Mouse (Mus musculus) left cerebral cortex, postnatal 25 days (tissue): ENCODE results near the gene Cmah. TPM values are rescaled to one million over a fixed set of nuclear protein-coding genes. Genes with fewer than 3 reads are reported as not detected.

Experiments used
- DNase-seq, 2 experiments: peaks; one replicate each; pipeline ENCODE4 v3.0.0; 2022; ENCODE audit warnings: low spot score in 2 of 2, mixed read lengths in 1 of 2
- intact Hi-C: fragments of 180-260 bp; cut with DNase I; formaldehyde crosslinking; loops from one replicate; pipeline ENCODE4 v1.15.1; 2025
- total RNA-seq, 2 experiments: library from RNA; stranded (reverse); gene quantifications; 2 replicates each; pipeline ENCODE4 v1.2.3; 2021

Cmah gene
- total RNA-seq, result under 1 TPM; 0.62 to 0.71 TPM

DNA sequence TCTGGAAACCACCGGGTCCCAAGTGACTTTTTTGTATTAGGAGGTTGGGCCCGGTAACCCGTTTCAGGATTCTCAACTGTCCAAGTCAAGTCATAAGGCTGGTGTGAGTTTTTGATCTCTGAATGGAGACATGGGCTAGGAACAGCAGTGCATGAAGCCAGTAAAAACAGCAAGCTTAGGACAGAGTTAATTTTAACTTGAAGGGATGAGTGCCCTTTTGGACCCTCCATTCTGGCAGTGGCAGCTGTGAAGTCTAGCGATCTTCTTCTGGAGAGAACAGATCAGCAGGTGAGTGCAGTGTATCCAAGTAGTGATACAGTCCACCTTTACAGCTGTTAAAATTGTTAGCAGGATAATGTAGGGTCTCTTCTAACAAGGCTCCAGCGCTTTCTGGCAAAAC is at the start of gene Cmah:
Cmah (plus strand) TSS at position 204 of the 400 bp plus-strand sequence.
- intact Hi-C loops, result no loop called here
- no peak for DNase-seq

DNA sequence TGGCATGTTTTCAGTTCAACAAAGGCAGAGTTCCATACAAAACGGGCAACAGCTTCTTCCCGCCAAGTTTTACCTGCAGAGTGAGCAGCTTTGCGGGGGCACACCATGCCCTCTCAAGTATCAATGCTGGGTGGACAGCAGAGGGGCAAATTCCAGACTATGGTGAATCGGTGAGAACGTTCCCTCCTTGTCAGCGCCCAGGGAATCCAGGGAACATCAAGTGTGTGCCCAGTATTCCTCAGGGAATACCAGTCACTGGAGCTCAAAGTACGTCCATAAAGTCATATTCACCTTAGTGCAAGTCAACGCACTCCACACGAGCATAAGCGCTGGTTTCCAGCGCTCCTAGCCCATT is 47.8 kb upstream of the Cmah start:
- intact Hi-C loops, result no loop called here
- no peak for DNase-seq

DNA sequence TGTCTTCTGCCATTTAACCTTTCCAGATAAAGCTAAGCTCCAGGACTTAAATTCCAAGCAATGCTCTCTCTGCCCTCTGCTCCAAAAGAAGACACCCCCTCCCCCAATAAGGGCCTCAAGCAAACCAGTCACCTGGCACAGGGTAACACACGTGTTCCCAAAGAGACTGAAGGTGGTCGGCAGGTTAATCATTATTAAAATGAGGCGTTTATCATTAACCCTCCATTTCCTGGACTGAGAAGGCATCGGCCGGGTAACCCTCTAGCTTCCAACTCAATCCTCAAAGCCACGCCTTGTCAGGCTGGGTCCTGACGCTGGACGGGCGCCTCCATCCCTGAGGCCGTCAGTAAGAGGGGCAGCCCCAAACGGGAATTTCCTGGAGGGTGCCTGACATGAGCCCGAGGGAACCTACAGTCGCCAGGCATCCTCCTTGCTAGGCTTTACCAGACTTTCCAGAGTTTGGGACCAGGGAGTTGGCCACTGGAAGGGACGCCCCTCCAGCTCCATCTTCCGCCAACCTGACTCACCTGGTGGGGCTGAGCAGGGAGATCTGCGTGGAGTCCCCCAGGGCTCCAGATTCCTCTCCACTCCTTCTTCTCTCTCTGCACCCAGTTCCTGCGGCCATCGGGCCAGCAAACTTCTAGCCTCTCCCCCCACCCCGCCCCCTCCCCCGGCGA is 47.3 kb upstream of the Cmah start:
- intact Hi-C loops, result loop anchor here (5.0 kb wide), 2 partner anchors 233 to 253 kb away; no protein-coding TSS in a partner anchor
- DNase-seq, result no peak

DNA sequence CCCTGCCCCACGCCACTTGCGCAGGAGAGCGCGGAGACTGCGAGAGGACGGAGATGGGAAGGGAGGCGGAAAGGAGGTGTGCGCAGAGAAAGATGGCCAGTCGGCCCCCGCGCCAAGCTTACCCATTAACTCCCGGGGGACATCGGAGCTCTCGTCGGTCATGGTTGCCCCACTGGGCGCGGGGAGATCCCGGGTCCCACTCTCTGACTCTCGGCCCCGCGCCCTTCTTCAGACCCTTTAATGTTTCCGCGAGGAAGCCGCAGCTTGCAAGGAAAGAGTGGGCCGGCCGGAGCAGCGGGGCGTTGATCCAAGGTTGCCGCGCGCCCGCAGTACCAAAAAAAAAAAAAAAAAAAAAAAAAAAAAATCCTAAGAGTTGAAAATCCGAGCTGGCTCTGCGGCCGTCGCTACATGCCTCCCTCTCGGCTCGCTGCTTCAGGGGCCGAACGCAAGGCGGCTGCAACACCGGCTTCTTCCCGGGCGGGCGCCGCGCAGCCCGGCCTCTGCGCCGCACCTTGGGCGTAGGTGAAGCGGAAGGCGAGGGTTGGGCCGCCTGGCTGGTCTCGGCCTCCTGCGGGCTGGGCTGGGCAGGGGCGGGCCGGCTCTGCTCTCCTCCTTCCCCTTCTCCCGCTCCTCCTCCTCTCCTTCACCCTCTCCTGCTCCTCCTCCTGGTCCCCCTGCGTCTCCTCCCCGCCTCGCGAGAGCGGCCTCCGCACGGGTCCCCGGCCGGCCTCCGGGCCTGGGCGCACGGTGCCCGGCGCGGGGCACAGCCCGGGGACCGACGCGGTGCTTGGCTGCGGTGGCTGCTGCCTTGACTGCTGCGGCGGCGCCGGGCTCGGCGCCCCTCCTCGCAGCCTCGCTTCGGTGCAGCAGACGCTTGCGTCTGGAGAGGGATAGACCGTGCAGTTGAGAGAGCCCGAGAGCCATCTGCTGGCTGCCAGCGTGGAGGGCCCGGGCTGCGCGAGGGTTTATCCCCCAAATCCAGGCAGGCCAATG is 46.5 kb upstream of the Cmah start, which contains the start of gene Carmil1:
Carmil1 (minus strand) TSS at position 357 of the 993 bp plus-strand sequence.
- DNase-seq, result peak; percentile 90 to 92
- intact Hi-C loops, result loop anchor here (1.0 to 5.0 kb wide), 3 partner anchors 167 to 253 kb away; no protein-coding TSS in a partner anchor

DNA sequence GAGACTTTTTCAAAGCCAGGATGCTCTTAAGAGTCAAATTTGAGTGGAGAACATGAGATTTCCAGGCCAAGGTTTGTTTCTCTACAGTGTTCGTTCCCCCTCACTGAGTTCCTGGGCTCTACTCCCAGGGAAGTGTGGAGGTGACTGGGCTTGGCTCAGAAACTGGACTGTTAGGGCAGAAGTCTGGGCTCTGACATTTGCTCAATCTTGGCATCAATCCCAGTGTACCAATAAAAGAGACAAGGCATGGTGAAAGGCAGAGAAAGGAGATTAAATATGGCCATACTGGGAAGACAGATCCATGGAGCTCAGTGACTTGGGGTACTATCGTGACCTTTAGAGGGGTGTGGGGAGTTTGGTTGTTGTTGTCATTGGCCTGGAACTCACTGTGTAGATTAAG is 39.8 kb upstream of the Cmah start:
- intact Hi-C loops, result no loop called here
- no peak for DNase-seq

DNA sequence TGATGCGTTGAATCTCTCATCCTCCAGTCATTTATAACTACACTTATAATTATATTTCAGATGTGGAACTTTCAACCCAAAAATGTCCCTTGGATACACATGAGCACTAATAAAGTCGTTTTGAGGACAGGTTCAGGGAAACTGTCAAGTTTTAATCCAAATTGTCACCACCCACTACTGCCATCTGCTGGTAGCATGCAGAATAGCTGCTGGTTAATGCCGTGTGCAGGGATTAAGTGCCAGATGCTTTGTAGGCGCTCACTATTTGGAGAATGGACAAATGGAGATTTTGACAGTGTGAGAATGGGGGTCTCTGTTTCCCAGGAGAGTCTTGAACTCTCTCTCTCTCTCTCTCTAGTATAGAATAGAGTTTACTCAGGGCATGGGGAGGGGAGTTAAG is 30.0 kb upstream of the Cmah start:
- intact Hi-C loops, result loop anchor here (5.0 kb wide), 4 partner anchors 260 to 505 kb away; no protein-coding TSS in a partner anchor
- DNase-seq, result peak in 1 of 2 experiments; percentile 39

DNA sequence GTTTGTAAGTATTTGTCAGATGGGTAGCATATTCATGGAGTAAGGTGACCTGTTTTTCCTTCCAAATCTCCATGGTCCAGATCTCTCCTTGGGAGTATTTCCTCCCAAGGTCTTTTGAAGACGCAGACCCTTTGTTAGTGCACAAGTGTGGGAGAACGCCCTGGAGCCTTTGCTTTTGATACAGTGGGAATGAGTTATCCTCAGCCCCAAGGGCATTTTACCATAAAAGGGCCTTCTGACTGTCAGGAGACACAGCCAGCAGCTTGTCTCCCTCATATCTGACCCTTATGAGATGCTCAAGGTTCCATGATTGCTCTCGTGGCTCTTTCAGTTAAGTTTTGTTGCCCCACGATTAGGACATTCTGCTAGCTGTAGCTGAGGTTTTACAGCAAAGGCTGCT is 21.7 kb upstream of the Cmah start:
- intact Hi-C loops, result no loop called here
- DNase-seq, result no peak

DNA sequence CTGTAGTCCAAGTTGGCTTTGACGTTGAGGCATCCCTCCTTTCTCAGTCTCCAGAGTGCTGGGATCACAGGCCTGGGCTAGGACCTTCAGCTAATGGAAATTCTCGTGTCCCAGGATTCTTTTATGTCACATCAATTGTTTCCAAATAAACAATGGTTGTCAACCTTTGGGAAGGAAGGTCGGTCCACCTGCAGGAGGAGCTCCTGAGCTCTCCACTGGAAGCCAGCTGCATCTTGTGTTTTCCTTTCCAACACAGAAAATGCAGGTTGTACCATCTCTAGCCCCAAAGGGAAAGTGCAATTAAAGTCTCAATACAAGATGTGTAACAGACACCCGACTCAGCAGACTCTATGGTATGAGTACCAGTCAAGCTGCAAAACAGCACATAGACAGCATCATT is 21.0 kb upstream of the Cmah start:
- intact Hi-C loops, result no loop called here
- DNase-seq, result no peak

DNA sequence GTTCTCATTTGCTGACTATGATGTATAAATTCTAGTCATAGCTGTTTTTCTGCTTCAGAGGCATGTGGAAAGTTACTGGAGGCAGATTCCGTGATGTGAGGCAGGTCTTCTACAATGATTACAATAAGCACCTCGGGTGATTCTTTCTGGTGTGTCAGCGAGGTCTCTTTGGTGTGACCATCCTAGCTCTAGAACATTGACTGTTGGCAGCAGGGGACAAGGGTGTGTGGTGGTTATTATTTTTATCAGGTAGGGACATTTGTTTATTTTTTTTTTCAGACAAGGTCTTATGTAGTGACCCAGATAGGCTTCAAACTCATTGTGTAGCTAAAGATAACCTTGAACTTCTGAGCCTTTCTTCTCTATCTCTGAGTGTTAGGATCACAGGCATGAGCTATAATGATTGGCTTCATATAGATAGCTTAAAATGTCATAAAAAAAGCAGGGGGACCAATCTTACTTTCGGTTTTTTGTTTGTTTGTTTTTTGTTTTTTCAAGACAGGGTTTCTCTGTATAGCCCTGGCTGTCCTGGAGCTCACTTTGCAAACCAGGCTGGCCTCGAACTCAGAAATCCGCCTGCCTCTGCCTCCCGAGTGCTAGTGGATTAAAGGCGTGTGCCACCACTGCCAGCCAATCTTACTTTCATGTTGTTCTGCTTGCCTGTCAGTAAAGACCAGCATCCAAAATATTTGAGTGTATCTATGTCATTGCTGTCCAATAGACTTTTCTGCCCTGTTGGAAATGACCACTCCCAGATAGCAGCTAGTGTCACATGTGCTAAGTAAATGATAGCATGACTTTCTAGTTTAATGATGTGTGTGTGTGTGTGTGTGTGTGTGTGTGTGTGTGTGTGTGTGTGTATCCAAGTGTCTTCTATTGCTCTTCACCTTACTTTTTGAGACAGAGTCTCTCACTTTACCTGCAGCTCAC is 15.9 kb upstream of the Cmah start:
- no peak for DNase-seq

DNA sequence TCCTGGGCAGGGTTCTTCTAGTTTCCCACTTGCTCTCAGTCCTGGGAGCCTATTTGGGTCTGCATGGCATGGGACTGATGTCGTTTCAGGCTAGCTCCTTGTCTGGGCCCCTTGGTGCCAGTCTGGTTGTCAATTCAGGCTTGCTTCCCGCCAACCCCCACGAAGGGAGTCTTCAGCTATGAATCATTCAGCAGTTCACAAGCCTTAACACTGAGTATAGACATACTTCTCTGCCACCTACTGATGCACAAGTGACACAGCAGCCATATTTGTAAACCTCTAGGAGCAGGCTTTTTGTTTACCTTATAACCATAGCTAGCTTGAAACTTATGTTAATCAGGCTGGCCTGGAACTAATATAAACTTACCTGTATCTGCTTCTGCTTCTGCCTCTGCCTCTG is 10.6 kb upstream of the Cmah start:
- intact Hi-C loops, result loop anchor here (5.0 kb wide), 2 partner anchors 484 to 524 kb away; no protein-coding TSS in a partner anchor
- peak in 1 of 2 experiments; percentile 39 for DNase-seq

More for the DNA sequence above, 15.9 kb upstream of the Cmah start:
- intact Hi-C loops, result no loop called here

DNA sequence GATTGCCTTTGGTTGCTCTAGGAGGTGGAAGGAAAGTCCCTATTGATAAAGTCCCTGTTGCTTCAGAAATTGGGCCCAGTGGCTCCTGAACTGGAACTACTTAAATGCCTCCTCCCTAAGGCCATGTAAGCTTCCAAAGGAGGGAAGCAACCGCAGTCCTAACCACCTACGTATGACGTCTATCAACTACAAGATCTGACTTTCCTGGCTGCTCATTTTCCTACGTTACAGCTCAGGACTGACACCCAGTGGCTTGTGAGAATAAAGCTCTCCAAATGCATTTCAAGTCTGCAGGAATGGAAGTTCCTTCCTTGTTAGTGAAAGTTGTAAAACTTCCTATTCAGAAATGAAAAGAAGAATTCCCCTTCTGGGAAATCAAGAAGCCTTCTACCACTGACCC is 8.6 kb upstream of the Cmah start:
- intact Hi-C loops, result loop anchor here (5.0 kb wide), 2 partner anchors 486 to 526 kb away; no protein-coding TSS in a partner anchor

DNA sequence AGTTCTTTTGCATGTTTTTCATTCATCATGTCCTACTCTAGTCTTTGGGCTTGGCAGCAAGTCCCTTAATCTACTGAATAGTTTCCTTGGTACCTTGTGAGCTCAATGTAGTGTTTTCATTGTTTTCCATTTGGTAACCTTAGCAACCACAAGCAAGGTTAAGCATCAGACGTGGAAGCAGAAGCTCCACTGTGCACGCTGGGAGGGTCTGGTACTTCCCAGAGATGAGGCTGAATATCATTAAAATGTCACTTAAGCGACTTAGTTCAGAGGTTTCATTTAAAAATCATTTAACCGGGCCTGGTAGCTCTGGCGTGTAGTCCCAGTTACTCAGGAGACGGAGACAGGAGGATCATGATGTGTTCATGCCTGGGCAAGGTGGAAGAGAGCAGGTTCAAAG is 5.9 kb upstream of the Cmah start:
- intact Hi-C loops, result no loop called here
- DNase-seq, result no peak

More for the DNA sequence above, 8.6 kb upstream of the Cmah start:
- peak; percentile 24 to 61 for DNase-seq

DNA sequence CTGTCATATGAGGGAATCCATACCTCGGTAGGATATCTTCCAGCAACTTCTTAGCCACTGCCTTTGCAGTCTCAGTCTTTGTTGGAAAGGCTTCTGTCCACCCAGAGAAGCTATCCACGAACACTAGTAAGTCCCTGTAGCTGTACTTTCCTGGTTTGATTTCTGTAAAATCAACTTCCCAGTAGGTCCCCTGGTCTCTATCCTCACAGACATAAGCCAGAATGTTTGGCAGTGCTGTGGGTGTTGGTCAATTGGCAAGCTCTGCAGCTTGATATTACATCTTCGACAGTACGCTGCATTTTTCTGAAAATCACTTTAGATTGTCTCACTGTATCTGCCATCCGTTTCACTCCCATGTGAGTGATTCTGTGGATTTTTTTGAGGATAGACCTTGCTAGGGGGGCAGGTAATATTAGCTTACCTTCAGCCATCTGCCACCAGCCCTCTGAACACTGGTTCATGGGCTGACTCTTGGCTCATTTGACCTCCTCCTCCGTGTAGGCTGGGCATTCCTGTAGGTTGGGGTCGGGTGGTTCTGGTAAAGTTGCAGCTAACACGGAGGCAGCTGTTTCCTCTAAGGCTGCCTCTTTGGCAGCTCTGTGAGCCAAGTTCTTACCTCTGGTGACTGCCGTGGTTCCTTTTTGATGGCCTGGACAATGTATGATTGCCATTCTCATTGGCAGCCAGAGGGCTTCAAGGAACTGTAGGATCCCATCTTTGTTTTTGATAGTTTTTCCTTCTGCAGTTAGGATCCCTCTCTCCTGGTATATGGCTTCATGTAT is 1.0 kb downstream of the Cmah start:
- intact Hi-C loops, result no loop called here
- DNase-seq, result no peak

DNA sequence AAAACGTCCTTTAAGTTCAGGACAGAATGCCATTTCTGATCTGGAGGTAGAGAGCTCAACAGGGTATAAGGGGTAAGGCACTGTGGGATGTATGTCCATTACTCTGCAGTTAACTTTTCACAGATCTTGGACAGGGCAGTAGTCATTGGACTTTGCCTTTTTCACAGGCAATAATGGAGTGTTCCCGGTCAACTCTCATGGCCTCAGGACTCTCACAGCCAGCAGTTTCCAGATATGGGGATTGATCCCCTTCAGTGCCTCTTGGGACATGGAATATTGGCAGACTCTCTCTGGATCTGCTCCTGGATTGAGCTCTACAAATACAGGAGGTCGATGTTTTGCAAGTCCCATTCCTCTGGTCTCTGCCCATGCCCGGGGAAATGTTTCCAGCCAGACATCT is 2.9 kb downstream of the Cmah start:
- no peak for DNase-seq
- intact Hi-C loops, result no loop called here

DNA sequence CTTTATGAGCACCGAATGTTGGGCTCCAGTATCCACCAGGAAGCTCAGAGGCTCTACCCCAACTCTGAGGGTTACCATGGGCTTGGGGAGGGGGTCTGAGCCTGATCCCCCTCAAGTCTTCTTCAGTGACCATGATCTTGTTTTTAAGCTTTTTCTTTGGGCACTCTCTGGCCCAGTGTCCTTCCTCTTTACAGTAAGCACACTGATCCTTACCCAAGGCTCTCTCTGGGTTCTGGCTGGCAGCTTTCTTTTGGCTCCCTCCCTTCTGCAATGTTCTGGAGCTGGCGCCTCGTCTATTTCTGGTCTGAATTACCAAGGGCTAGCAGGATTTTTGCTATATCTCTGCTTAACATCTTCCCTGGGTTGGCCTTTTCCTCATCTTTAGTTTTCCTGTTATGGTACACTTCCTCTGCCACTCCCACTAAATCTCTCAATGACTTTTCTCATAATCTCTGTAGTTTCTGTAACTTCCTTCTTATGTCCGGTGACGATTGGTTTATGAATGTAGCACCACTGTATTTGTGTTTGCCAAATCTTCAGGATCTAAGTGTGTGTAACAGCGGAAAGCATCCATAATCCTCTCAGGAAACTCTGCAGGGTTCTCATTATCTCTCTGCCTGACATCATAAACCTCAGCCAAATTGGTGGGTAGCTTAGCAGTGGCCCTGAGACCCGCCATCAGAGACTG is 3.8 kb downstream of the Cmah start:
- intact Hi-C loops, result no loop called here
- DNase-seq, result no peak

DNA sequence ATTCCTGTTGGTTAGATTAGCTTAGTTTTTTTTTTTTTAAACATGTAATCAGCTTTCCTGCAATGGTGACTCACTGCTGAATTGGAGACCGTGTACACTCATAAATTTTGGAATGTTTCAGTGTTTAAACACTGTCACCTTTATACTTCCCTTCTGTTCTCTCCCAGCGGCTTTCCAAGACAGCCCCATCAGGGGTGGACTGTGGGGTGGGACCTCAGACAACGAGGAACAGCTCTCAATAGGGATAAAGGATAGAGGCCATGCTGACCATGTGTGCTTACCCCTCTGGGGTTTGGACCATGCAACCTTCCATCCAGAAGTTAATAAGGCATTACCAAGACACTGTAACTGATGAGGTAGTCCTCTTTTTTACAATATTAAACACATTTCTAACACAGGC is 5.3 kb downstream of the Cmah start:
- no peak for DNase-seq
- intact Hi-C loops, result no loop called here

DNA sequence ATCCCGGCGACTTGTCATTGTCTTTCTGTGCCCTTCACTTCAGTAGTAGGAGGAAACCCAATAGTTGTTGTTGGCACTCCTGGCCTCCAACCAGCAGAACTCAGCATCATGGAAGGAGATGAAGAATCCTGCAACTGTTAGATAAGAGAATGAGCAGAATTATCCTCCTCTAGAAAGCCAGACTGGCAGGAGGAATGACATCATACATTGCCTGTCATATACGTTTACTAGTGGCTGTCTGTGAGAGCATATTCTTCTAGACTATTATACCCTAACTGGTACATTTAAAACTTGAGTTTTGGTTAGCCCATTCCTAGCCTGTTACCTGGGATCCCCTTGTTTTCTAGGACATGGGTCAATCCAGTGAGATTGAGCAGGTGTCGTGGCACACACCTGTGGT is 9.6 kb downstream of the Cmah start:
- no peak for DNase-seq
- intact Hi-C loops, result no loop called here

DNA sequence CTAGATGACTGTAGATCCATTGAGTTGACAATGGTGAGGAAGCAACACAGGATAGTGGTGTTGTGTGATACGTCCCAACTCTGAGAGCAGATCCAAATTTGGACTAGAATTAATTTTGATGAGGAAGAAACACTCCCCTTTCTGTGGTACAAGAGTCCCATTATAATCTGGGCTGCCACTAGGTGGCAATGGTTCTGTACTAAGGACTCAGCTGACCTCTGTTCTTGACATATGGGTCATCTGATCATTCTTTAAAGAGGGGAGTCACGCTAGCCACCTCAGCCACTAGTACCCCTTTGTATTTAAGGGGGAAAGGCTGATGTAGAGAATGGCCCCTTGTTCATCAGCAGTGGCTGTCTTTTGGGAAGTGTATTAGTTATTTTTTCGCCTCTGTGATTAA is 10.7 kb downstream of the Cmah start:
- intact Hi-C loops, result no loop called here
- no peak for DNase-seq
